Mouse (Mus musculus) limb, embryonic 14.5 days (tissue): ENCODE data around the gene Hist1h2bc. TPM values are rescaled to one million over a fixed set of nuclear protein-coding genes. Genes with fewer than 3 reads are reported as not detected.

Source experiments
- ATAC-seq: fragments of 200-750 bp; cut with Nextera tagmentation; 2 replicates; pipeline ENCODE4 v1.8.0; 2017; ENCODE audit warnings: low read depth, moderate number of reproducible peaks, moderate TSS enrichment; ENCODE audit not compliant: low FRiP score
- DNase-seq: peaks from one replicate; pipeline ENCODE4 v3.0.0-alpha.2; 2015; ENCODE audit warnings: low spot score
- H3K27ac ChIP-seq: fragments of 300-500 bp; sonication (generic); replicated peaks from 2 replicates; pipeline ENCODE4 v1.5.1; 2014; ENCODE audit warnings: low read depth, mild to moderate bottlenecking, low read length, moderate library complexity, mixed read lengths
- H3K27me3 ChIP-seq: fragments of 300-500 bp; sonication (generic); 2 replicates; pipeline ENCODE4 v1.6.1; 2014; ENCODE audit warnings: low read length, mixed read lengths; ENCODE audit not compliant: control insufficient read depth, insufficient read depth
- H3K36me3 ChIP-seq: fragments of 300-500 bp; sonication (generic); 2 replicates; pipeline ENCODE4 v1.6.1; 2014; ENCODE audit warnings: mild to moderate bottlenecking, low read length, moderate library complexity, mixed read lengths; ENCODE audit not compliant: control insufficient read depth, insufficient read depth
- H3K4me1 ChIP-seq: fragments of 300-500 bp; sonication (generic); 2 replicates; pipeline ENCODE4 v1.6.1; 2014; ENCODE audit warnings: antibody characterized with exemption, low read length, mixed read lengths; ENCODE audit not compliant: control insufficient read depth, insufficient read depth
- H3K4me2 ChIP-seq: fragments of 300-500 bp; sonication (generic); replicated peaks from 2 replicates; pipeline ENCODE4 v1.6.1; 2014; ENCODE audit warnings: low read depth, mild to moderate bottlenecking, low read length, moderate library complexity; ENCODE audit not compliant: severe bottlenecking
- H3K4me3 ChIP-seq: fragments of 300-500 bp; sonication (generic); replicated peaks from 2 replicates; pipeline ENCODE4 v1.5.1; 2014; ENCODE audit warnings: low read length
- H3K9ac ChIP-seq: fragments of 300-500 bp; sonication (generic); 2 replicates; pipeline ENCODE4 v1.6.1; 2014; ENCODE audit warnings: mild to moderate bottlenecking, low read depth, low read length, moderate library complexity; ENCODE audit not compliant: severe bottlenecking
- H3K9me3 ChIP-seq: fragments of 300-500 bp; sonication (generic); 2 replicates; pipeline ENCODE4 v1.6.1; 2016; ENCODE audit warnings: low read length; ENCODE audit not compliant: control insufficient read depth
- POLR2A ChIP-seq: fragments of 200-500 bp; IDR thresholded peaks from 2 replicates; pipeline ENCODE4 v1.8.0; 2012; ENCODE audit warnings: inconsistent platforms, mild to moderate bottlenecking, moderate library complexity, borderline replicate concordance; ENCODE audit not compliant: insufficient read depth, insufficient read length; ENCODE audit errors: extremely low read depth
- WGBS: fragments of 180-500 bp; shearing (Covaris S2); extraction: QIAGEN DNeasy Blood & Tissue Kit; methylation state at CpG from one replicate; pipeline ENCODE4 v1.1.7; 2014; 5-methylcytosine and 5-hydroxymethylcytosine counted together
- polyA plus RNA-seq, 2 experiments: library from polyadenylated mRNA; depleted of rRNA in 1 of 2; stranded (reverse) in 1 of 2; unstranded in 1 of 2; fragments of >200 nt; fragmentation: Nextera tagmentation in 1 of 2; extraction: Ambion mirVana in 1 of 2; gene quantifications; 2 replicates each; pipeline versions ENCODE4 v1.2.1 to v1.2.3; 2012 to 2014

Gene Hist1h2bc
- 48.2 and 49.5 TPM in 2 replicates for polyA plus RNA-seq (2012; rRNA removed)
- 34.9 and 44.4 TPM in 2 replicates for polyA plus RNA-seq (2014; fragmentation: Nextera tagmentation; extraction: Ambion mirVana)

- TF ChIP-seq POLR2A, result 0 out of 2 replicates have a peak, but pooled peaks have one; percentile 42
- H3K36me3 ChIP-seq, result no peaks in the 10 kb centered on the region
- peak within 1 kb of the TSS; percentile 45 for H3K4me3 ChIP-seq
- WGBS, result under 1% methylated on average over 21 of the region's 32 CpGs
- H3K9ac ChIP-seq, result peak within 1 kb of the TSS; percentile 57
- peak; percentile 100 for DNase-seq
- no peaks in the 10 kb centered on the region for H3K9me3 ChIP-seq
- H3K27ac ChIP-seq, result peak within 1 kb of the TSS; percentile 97
- H3K27me3 ChIP-seq, result no peaks in the 10 kb centered on the region
- H3K4me1 ChIP-seq, result peaks cover 18% of the 10 kb centered on the region
- peak within 1 kb of the TSS; percentile 52 for H3K4me2 ChIP-seq
- ATAC-seq, result peak; percentile 96
Measured at GRCm38 (mm10) chr13:23683755-23684281, at the start of gene Hist1h2bc, which contains the start of gene Hist1h2ac. Hist1h2bc (plus strand) TSS chr13:23684199. Hist1h2ac (minus strand) TSS chr13:23683948.

GRCm38 (mm10) chr13:23659636-23660366, 24.2 kb upstream of the Hist1h2bc start:
- no peaks in the 10 kb centered on the region for H3K9me3 ChIP-seq
- WGBS, result 72% methylated on average over 6 of the region's 6 CpGs
- H3K4me1 ChIP-seq, result no peaks in the 10 kb centered on the region
- no peak overlapping the region for H3K4me3 ChIP-seq
- no peak for ATAC-seq
- H3K27me3 ChIP-seq, result no peaks in the 10 kb centered on the region
- H3K4me2 ChIP-seq, result no peak overlapping the region
- no peak overlapping the region for H3K9ac ChIP-seq
- no peaks in the 10 kb centered on the region for H3K36me3 ChIP-seq
- no peak for DNase-seq
- no peak for TF ChIP-seq POLR2A
- no peak overlapping the region for H3K27ac ChIP-seq

GRCm38 (mm10) chr13:23662536-23662935, 21.5 kb upstream of the Hist1h2bc start:
- H3K9me3 ChIP-seq, result no peaks in the 10 kb centered on the region
- no peak overlapping the region for H3K4me3 ChIP-seq
- 67% methylated on average over 3 of the region's 3 CpGs for WGBS
- no peak for DNase-seq
- no peaks in the 10 kb centered on the region for H3K27me3 ChIP-seq
- H3K9ac ChIP-seq, result no peak overlapping the region
- TF ChIP-seq POLR2A, result no peak
- no peaks in the 10 kb centered on the region for H3K4me1 ChIP-seq
- no peaks in the 10 kb centered on the region for H3K36me3 ChIP-seq
- no peak for ATAC-seq
- no peak overlapping the region for H3K27ac ChIP-seq
- H3K4me2 ChIP-seq, result no peak overlapping the region

- no peaks in the 10 kb centered on the region for H3K9me3 ChIP-seq
- H3K27ac ChIP-seq, result no peak overlapping the region
- no peaks in the 10 kb centered on the region for H3K27me3 ChIP-seq
- no peak overlapping the region for H3K4me3 ChIP-seq
- ATAC-seq, result no peak
- no peak for DNase-seq
- WGBS, result 82% methylated on average over 6 of the region's 6 CpGs
- H3K4me2 ChIP-seq, result peak overlapping the region; percentile 50; the same call in 1 of the 2 replicates
- peaks cover 16% of the 10 kb centered on the region for H3K4me1 ChIP-seq
- H3K9ac ChIP-seq, result no peak overlapping the region
- no peak for TF ChIP-seq POLR2A
- H3K36me3 ChIP-seq, result no peaks in the 10 kb centered on the region
Measured at GRCm38 (mm10) chr13:23681990-23682582, 1.9 kb upstream of the Hist1h2bc start.

- Histone ChIP-seq H3K36me3 (no peaks in the 10 kb centered on the region), H3K4me3 (peak overlapping the region; percentile 45), H3K4me1 (peaks cover 18% of the 10 kb centered on the region), H3K9me3 (no peaks in the 10 kb centered on the region), H3K27ac (peak overlapping the region; percentile 89), H3K27me3 (no peaks in the 10 kb centered on the region), H3K4me2 (peak overlapping the region; percentile 50), H3K9ac (peak overlapping the region; percentile 54)
- TF ChIP-seq POLR2A, result no peak
- ATAC-seq (no peak), DNase-seq (no peak)
- WGBS, result 58% methylated on average over 1 of the region's 1 CpGs
Measured at GRCm38 (mm10) chr13:23682623-23682946, 1.4 kb upstream of the Hist1h2bc start.
